Mouse (Mus musculus): ENCODE measurements at regions not wholly inside any gene's neighbourhood (a gene's known extent, or its start where the extent isn't known, plus 50 kb on each side); places are given as distances from the start of the nearest gene placed in this dataset.

GRCm38 (mm10) chr1:76897431-76897830, 617.5 kb downstream of the Epha4 start:
- DNase-seq (ENCODE audit: low spot score), result no peak

DNA sequence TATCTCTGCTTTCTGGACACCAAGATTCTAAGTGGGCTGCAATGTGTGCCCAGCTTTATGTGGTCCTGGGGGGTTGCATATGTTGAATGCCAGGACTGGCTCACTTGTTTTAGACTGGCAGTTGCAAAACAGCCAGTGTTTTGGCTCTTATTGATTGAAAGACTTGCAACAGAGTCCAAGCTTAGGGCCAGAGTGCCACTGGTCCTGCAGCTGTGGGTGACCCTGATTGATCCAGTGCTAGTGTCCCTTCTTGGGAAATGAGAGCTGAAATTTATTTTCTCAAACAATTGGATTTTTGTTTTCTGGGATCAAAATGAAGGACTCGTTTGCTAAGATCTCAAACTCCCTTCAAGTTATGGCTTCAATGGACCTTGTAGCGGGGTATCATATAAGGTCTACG, 603.4 kb downstream of the Epha4 start:
- no peak for DNase-seq (ENCODE audit: low spot score)

GRCm38 (mm10) chr1:76919541-76919940, 595.3 kb downstream of the Epha4 start:
- DNase-seq (ENCODE audit: low spot score), result no peak

DNA sequence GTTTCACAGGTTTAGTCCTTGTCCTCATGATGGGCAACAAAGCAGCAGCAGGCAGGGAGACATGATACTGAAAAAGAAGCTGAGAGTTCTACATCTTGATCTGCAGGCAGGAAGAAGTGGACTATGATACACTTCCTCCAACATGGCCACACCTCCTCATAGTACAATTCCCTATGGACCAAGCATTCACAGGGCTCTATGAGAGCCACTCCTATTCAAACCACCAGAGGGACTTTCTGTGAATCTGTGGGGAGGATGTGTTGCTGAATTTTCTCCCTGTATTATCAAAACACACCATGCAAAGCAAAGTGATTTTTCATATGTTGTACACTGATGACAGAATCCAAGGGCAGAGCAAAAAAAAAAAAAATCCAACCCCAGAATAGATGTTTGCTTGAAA, 594.3 kb downstream of the Epha4 start:
- no peak for DNase-seq (ENCODE audit: low spot score)

DNA sequence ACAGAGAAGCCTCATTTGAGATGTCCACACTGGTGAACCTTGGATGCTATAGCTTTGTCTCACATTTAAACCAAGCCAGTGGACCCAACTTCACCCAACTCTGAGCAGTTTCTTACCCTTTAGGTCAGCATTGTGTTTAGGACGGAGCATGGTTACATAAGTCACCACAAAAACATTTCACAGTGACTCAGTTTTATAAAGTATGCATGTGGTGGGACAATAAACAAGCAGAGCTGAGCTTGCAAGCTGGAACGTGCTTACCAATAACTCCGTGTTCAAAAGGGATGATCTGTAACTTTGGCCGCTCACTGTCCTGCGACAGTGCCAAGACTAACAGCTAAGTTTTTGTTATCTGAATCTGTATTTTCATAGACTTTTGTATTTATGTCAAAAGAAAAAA, 587.8 kb downstream of the Epha4 start:
- no peak for DNase-seq (ENCODE audit: low spot score)

DNA sequence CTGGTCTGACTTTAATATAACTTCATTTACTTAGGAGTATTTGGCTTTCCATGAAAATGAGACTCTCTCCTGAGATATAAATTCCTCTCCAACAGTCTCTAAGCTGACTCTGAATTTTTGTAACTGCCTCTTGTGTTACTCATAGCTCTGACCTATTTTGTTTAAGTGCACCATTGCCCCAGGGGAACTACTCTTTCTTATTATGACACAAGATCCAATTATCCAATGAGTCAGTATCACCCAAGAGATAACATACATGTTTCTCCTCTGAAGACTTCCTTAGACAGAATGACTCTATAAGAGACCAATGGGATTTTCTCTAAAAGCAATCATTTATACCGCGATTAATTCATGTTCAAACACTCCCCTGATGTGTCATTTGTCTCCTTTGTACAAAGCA, 586.9 kb downstream of the Epha4 start:
- no peak for DNase-seq (ENCODE audit: low spot score)

- DNase-seq (ENCODE audit: low spot score), result no peak
These were observed 581.4 kb downstream of the Epha4 start for GRCm38 (mm10) chr1:76933460-76933859.

GRCm38 (mm10) chr1:76942730-76943129, 572.2 kb downstream of the Epha4 start:
- peak; percentile 15 for DNase-seq (ENCODE audit: low spot score)

- DNase-seq (ENCODE audit: low spot score), result no peak
These were observed 570.8 kb downstream of the Epha4 start for GRCm38 (mm10) chr1:76944046-76944445.

GRCm38 (mm10) chr1:76955031-76955430, 559.9 kb downstream of the Epha4 start:
- no peak for DNase-seq (ENCODE audit: low spot score)

DNA sequence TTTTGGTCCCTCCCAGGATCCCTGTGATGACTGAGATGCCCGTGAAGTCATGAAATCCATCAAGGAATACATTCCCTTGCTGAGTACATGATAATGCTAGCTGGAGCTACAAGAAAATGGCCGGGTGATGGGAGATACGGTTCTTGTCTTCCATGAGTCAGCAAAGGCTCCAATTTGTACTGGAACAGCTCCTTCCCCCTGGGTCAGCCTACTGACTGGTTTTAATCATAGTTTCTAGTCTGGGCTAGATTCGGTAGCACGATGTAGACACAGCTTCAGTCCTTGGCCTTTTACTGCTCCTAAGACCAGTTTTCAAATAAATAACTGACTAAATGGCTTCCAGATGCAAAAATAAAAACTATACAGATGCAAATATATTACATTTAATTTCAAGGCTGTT, 557.5 kb downstream of the Epha4 start:
- DNase-seq (ENCODE audit: low spot score), result no peak

- no peak for DNase-seq (ENCODE audit: low spot score)
These were observed 556.2 kb downstream of the Epha4 start for GRCm38 (mm10) chr1:76958706-76959105.

DNA sequence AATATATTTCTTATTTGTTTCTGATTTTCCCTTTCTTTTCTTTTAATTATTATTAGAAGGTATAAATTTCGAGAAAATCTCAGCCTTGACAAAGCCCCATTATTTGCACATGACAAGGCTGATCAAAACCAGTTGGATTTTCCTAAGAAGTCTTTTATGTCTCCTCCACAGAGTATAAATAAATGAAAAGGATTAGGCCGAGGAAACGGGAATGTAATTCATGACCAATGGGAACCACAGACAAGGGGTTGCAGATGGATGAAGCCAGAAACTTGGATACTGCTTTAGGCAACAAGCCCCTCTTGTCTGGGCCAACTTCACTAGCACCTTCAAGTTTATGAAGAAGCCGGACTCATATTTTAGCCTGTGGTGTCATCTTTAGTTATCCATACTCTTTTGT, 542.4 kb downstream of the Epha4 start:
- no peak for DNase-seq (ENCODE audit: low spot score)

DNA sequence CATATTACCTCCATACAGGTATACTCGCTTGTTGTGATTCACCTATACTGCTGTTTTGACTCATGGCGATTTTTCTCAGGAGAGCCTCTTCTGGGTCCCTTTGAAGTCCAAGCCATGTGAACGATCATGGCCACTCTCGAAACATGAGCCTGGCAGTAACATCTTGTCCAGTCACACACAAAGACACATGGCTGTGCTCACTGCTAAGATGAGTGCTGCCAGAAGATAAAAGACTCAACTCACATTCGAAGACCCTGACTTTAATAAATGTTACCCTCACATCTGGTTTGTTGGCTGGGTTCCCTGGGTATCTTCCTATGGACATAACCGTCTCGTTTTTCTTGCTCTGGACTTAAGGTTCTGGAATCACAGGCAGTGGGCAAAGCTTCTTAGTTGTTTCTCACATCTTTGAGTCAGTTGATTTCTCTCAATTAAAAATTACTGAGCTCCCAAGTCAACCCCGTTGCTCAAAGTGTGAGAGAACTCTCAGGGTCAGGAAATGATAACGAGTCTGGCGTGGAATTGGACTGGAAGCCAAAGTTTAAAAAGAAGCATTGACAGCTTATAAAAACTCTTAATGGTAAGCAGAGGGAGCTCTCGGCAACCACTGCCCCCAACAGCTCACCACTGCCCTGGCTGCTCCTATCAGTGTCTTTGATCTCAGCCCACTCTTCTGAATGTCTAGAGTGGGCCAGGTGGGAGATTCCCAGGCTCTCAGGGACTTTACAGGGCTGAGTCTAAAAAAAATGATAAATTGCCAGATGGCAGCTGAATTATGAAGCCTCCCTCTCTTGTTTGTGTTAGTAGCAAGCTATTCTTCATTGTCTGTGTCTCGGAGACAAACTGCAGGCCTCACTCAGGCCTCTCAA, 539.6 kb downstream of the Epha4 start:
- peak; percentile 33 for DNase-seq (ENCODE audit: low spot score)

DNA sequence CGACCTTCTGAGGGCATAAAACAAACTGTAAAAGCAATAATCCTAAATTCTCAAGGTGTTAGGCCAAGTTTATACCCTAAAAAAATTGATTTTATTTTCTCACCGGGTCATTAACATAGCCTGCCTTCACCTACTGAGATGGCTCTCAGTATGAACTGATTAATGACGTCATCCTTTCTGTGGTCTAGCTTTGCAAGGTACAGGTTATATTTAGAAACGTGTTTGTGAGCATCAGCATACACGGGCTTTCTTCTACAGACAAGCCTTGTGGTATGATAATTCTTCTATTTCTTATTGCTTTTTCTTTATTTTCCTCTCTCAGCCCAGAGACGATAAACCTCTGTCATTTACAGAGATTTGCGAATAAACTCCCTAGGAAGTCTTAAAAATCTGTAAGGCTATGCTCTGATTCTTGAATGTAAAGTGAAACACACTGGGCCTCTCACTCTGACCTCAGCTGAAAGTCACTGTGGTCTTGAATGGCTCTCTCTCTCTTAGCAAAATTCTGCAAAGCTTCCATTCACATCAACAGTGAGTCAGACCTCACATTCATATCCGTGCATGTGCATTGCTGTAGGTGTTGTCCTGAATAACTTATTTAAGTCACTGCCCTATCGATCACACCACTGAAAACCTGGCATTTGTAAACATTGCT, 534.3 kb downstream of the Epha4 start:
- no peak for DNase-seq (ENCODE audit: low spot score)

GRCm38 (mm10) chr1:76993776-76994175, 521.1 kb downstream of the Epha4 start:
- DNase-seq (ENCODE audit: low spot score), result no peak

DNA sequence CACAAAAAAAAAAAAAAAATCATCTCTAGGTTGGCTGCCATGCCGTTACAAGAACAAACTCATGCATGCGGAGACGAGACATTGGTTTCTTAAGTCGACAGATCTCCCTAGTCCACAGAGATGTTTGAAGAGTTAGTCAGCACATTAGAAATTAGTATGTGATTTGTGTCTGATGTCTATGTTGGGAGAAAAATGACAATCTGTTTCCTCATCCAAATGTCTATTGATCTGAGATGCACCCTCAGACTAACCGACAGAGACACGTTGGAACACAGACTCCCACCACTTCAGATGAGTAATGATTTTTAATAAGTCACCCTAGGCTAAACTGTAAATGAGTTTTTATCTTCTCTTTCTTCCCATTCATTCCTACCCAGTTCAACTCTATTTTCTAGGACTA, 506.9 kb downstream of the Epha4 start:
- no peak for DNase-seq (ENCODE audit: low spot score)

DNA sequence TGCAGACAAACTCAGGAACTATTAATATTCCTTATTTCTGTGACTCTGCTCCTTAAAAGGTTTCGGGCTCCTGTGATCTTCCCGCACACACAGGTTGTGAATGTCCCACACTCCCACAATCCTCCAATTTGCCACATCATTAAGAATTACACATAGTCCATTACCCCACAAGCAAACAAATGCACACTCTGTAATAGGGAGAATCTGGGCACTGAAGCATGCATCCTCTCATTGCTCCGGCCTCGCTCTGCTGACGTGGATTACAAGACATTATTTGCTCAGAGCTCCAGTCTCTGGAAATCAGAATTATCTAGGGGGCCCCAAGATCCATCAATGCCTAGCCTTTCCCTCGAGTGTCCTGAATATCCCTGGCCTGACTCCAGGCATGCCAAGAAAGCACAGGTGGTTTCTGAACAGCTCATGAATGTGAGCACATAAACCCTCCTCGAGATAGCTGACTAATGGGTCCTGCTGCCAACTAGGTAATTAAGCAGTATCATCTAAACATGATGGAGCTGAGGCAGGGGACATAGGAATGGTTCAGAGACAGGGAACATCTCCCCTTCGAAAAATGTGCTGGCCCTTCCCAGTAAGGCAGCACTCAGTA, 504.2 kb downstream of the Epha4 start:
- DNase-seq (ENCODE audit: low spot score), result no peak

DNA sequence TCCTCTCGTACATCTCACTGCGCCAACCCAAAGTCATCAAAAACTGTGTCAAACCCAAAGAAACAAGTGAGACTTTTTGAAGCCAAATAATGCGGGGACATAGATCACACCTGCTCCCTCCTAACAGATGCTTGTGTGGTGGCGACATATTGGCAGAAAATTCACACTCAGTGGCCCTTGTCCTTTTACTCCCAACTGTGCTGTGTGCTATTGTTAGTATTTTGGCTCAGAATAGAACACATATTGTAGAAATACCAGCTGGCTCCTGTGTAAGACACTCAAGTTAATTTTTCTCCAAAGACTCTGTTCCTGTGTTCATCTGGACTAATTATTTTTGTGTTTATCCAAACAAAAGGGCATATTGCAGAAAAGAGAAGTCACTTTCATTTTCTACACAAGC, 487.2 kb downstream of the Epha4 start:
- no peak for DNase-seq (ENCODE audit: low spot score)

DNA sequence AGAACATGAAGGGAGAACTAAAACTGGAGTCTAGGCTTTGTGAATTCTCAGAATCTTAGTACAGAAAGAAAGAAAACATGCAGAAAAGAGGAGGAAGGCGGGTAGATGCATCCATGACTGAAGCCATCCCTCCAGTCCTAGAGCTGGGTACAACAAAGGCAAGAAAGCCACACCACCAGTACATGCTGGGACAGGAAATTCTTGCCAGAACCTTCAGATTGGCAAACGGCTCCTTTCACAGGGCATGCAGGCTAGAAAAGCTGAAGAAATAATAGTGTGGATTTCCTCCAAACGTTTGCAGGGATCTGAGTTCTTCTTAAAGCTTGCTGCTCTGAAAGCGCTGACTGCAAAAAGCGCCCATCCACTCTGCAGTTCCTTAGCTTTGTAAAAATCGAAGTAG, 486.7 kb downstream of the Epha4 start:
- DNase-seq (ENCODE audit: low spot score), result no peak

DNA sequence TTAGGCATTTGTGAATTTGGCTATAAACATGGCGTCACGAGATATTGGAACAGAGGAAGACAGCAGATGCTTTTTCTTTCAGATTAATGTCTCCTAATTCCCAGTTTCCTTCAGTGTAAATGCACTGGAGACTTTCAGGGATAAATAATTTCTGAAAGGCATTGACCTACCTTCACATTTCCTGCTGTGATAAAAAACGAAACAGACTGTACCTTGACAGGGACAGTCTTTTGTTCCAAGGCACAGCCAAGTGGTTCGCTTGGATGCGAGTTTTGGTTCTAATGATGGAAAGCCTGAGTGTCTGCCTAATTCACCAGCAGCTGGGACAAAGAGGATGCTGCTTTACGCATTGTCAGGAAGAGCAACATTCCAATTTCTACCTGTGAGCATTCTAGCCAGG, 485.8 kb downstream of the Epha4 start:
- no peak for DNase-seq (ENCODE audit: low spot score)

DNA sequence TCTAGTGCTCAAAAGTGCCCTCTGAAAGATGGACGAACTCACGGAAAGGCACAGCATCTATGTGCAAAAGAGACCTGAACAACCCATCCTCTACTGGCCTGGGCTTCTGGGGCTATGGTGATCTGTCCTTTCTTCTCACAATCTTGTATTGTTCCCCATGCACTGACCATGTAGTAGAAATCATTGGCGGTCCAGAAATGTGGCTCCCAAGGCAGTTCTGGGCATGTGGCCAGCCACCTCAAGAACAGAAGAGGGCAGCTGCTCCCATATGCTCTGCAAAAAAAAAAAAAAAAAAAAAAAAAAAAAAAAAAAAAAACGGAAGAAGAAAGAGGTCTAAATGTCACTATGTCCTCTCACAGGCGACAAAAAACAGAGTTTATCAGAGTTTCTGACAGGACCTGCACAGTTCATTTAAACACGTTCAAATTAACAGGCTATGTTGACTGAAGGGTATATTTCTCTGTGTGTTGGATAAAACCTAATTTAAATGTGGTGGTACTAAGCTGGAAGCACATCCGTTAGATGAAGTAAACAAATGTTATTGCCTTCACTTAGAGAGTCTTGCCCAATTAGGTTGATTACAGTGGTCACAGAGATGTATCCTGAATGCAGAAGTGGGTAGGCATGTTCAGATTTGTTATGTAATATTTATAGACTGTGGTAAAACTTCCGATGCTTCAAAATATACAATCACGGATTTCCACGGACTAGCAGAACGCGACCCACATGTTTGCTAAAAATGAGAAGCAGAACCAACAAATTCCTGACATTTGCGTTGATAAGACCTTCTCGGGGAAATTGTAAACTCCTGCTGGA, 470.9 kb downstream of the Epha4 start:
- DNase-seq (ENCODE audit: low spot score), result no peak

Measured in embryo, embryonic 10 days (tissue).